Mouse (Mus musculus) stomach, postnatal 0 days (tissue): ENCODE measurements around the gene Cog2.

Experiments
- CTCF ChIP-seq: IDR thresholded peaks from 2 replicates; pipeline ENCODE4 v1.5.1; 2016; ENCODE audit warnings: antibody characterized with exemption, low read depth, mild to moderate bottlenecking, moderate library complexity
- EP300 ChIP-seq: optimal IDR thresholded peaks from 2 replicates; pipeline ENCODE3; 2016; ENCODE audit warnings: antibody characterized with exemption

DNA sequence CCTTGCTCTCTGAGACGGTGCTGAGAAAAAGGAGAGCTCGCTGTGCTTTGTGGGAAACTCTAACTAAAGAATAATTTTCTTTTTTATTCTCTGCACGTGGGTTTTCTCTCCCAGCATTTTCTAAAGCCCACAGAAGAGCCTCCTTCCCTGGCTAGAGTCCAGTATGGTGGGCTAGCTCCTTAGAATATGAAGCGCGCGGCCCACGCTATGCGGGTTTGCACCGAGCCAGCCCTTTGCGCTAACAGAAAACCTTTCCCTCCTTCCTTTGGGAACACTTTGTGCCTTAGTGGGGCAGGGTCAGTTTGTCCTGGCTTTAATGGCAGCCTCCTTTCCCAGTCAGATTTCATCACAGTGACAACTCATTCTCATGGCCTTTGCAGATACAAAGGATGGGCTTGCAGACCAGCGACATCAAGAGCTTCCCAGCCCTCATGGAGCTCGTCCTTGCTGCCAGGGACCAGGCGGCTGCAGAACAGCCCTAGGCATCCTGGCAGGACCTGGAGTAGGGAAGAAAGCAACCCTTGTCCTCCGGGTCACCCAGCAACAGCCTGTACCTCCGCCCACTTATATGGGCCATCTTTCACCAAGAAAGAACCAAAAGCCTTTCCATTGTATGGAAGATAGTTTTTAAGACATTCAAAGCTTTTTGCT, 30.6 kb downstream of the Cog2 start:
- TF ChIP-seq CTCF: no peak
- TF ChIP-seq EP300: no peak
